Mouse (Mus musculus) induced T-regulatory cell, adult 2 months (primary cell): ENCODE data around the gene Ap5z1.

Experiments
- DNase-seq: peaks from one replicate; pipeline ENCODE4 v3.0.0-alpha.2; 2012; ENCODE audit warnings: low read depth

The Ap5z1 gene

GRCm38 (mm10) chr5:142521195-142521866 lies 57.6 kb downstream of the Ap5z1 start:
- DNase-seq = no peak

- DNase-seq = no peak
Observed at GRCm38 (mm10) chr5:142524711-142525464, 61.1 kb downstream of the Ap5z1 start.
